Mouse (Mus musculus) MEL (cell line): ENCODE data around the gene Chrdl2.

Experiments used
- CHD2 ChIP-seq: IDR thresholded peaks from 2 replicates; pipeline ENCODE4 v1.6.1; 2011; ENCODE audit warnings: low read length, improper control_type of control experiment
- CTCF ChIP-seq, 3 experiments: IDR thresholded peaks in 2 of 3; conservative IDR thresholded peaks in 1 of 3; 2 replicates each; pipeline ENCODE4 v1.5.1; 2011 to 2012; ENCODE audit warnings: low read length in 3 of 3, low read depth in 2 of 3, mild to moderate bottlenecking in 2 of 3, improper control_type of control experiment in 1 of 3, inconsistent platforms in 1 of 3, mixed read lengths in 1 of 3, moderate library complexity in 1 of 3; ENCODE audit not compliant: control insufficient read depth in 1 of 3, insufficient read depth in 1 of 3, poor library complexity in 1 of 3, severe bottlenecking in 1 of 3
- EP300 ChIP-seq, 2 experiments: IDR thresholded peaks; 2 replicates each; pipeline ENCODE4 v1.6.1; 2011; ENCODE audit warnings: improper control_type of control experiment in 2 of 2, low read length in 2 of 2, low read depth in 1 of 2, mild to moderate bottlenecking in 1 of 2
- MAX ChIP-seq: IDR thresholded peaks from 2 replicates; pipeline ENCODE4 v1.6.1; 2011; ENCODE audit warnings: low read length, improper control_type of control experiment
- NRF1 ChIP-seq: IDR thresholded peaks from 2 replicates; pipeline ENCODE4 v1.6.1; 2014; ENCODE audit warnings: low read depth, mild to moderate bottlenecking, inconsistent platforms, low read length, improper control_type of control experiment, moderate library complexity; ENCODE audit not compliant: poor library complexity, insufficient read depth, severe bottlenecking
- POLR2A ChIP-seq, 2 experiments: IDR thresholded peaks; 2 replicates each; pipeline ENCODE4 v1.6.1; 2011 to 2012; ENCODE audit warnings: low read length in 2 of 2, mild to moderate bottlenecking in 2 of 2, control low read depth in 1 of 2, improper control_type of control experiment in 1 of 2, low read depth in 1 of 2, moderate library complexity in 1 of 2; ENCODE audit not compliant: control insufficient read depth in 1 of 2, insufficient read depth in 1 of 2, poor library complexity in 1 of 2
- RAD21 ChIP-seq: IDR thresholded peaks from 2 replicates; pipeline ENCODE4 v1.6.1; 2011; ENCODE audit warnings: mild to moderate bottlenecking, low read depth, low read length, improper control_type of control experiment
- SIN3A ChIP-seq: IDR thresholded peaks from 2 replicates; pipeline ENCODE4 v1.6.1; 2012; ENCODE audit warnings: low read length, improper control_type of control experiment, inconsistent platforms
- SMC3 ChIP-seq: IDR thresholded peaks from 2 replicates; pipeline ENCODE4 v1.6.1; 2011; ENCODE audit warnings: low read depth, low read length, improper control_type of control experiment
- TCF12 ChIP-seq: IDR thresholded peaks from 2 replicates; pipeline ENCODE4 v1.6.1; 2014; ENCODE audit warnings: low read depth, mild to moderate bottlenecking, inconsistent platforms, low read length, improper control_type of control experiment, moderate library complexity
- ZKSCAN1 ChIP-seq: IDR thresholded peaks from 2 replicates; pipeline ENCODE4 v1.6.1; 2012; ENCODE audit warnings: low read depth, mild to moderate bottlenecking, inconsistent platforms, low read length, improper control_type of control experiment, moderate library complexity
- ZMIZ1 ChIP-seq: IDR thresholded peaks from 2 replicates; pipeline ENCODE4 v1.6.1; 2012; ENCODE audit warnings: low read depth, mild to moderate bottlenecking, inconsistent platforms, low read length, improper control_type of control experiment, moderate library complexity

DNA sequence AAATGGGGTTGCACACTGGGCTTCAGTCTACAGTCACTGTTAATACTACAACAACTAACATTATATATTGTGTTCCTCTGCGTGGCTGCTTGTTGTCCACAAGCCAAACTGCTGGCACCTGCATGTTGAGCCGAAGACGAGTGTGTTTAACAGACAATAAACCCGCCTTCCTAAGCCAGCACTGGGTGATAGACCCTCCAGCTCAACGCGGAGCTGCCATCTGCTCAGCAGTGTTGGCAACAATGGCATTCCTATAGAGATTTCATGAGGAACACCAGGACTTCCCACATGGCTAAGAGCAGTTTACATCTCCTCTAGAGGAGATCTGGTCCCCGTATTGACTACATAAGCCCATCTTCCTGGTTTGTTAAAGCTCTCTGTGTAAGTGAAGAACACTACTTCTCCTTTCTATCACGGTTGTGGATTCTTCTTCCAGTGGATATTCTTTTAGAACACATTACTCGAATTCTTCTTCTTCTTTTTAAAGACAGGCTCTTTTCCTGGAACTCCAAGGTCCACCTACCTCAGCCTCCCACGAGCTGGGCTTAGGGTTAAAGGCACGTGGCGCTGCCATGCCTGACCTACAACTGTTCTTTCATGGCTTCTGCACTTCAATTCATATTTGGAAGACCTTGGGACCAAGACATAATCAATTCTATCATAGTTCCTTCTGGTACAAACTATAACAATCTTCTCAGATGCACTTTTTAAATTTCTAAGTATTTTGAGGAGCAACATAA, 48.6 kb upstream of the Chrdl2 start:
- TF ChIP-seq CTCF (IDR thresholded peaks at IDR 0.05 in 2 of 3, conservative IDR thresholded peaks at IDR 0.05 in 1 of 3; ENCODE audit: control insufficient read depth in 1 of 3, insufficient read depth in 1 of 3, low read depth in 2 of 3, low read length in 3 of 3, poor library complexity in 1 of 3, severe bottlenecking in 1 of 3), result no peak
- no peak for TF ChIP-seq EP300 (IDR thresholded peaks at IDR 0.05; ENCODE audit: low read depth in 1 of 2, low read length in 2 of 2)
- TF ChIP-seq RAD21, result no peak
- TF ChIP-seq SIN3A, result no peak
- TF ChIP-seq CHD2, result no peak
- no peak for TF ChIP-seq ZMIZ1
- no peak for TF ChIP-seq SMC3
- no peak for TF ChIP-seq ZKSCAN1
- TF ChIP-seq POLR2A (IDR thresholded peaks at IDR 0.05; ENCODE audit: control insufficient read depth in 1 of 2, insufficient read depth in 1 of 2, low read depth in 1 of 2, low read length in 2 of 2, poor library complexity in 1 of 2), result no peak
- TF ChIP-seq TCF12, result no peak
- TF ChIP-seq NRF1, result no peak
- no peak for TF ChIP-seq MAX
